Mouse (Mus musculus): Measurements from ENCODE around the gene Endou. TPM values are rescaled to one million over a fixed set of nuclear protein-coding genes. Genes with fewer than 3 reads are reported as not detected.
A peak's percentile ranks its signal among the peaks of the same experiment; 100 is the strongest.

The Endou gene
- polyA plus RNA-seq, 1 experiment from 2014 or later, result 0.19 TPM

DNA sequence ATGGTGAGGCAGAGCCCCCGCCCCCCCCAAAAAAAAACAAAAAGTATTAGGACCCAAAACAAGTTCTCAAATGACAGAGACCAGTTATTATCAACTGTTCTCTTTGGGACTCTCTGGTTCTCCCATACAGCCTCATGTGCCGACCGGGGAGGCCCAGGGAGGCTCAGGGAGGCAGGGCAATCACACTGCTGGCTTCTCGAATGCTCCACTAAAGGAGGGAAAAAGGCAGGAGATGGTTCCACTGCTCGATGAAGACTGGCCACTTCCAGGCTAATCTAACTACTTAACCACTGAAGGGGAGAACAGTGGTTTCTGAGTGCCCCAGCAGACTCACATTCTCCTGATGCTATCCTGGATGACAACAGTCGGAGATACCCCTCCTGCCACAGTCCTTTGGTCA is 18.6 kb downstream of the Endou start:
- ATAC-seq (ENCODE audit: insufficient number of reproducible peaks, insufficient read depth, low FRiP score, low read depth), result no peak

DNA sequence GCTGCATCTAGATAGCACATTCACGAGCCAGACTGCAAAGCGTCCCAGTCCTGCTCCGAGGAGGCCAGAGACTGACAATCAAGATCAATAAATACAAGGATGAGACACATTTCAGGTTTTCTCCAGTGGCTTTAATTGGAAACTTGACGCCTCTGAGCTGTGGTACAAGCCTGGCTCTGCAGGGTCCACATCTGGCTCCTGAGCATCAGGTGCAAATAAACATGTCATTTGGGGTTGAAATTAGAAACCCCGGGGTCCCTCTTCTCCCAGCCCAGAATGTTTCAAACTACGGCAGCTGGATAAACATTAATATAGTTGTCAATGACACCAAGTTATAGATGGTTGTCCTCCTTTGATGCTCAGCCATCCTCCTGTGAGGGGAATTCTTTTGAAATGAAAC is 20.2 kb downstream of the Endou start:
- no peak for ATAC-seq (ENCODE audit: insufficient number of reproducible peaks, insufficient read depth, low FRiP score, low read depth)
- H3K27ac ChIP-seq (replicated peaks in 1 of 2; ENCODE audit: control insufficient read depth in 1 of 2, insufficient read depth in 1 of 2, low read depth in 2 of 2, low read length in 2 of 2), result no peak overlapping the region
- H3K9me3 ChIP-seq (ENCODE audit: control insufficient read depth, low read length), result no peaks in the 10 kb centered on the region
- no peak overlapping the region for H3K4me2 ChIP-seq (ENCODE audit: low read length)
- WGBS, result 79% methylated on average over 6 of the region's 6 CpGs
- no peak overlapping the region for H3K4me3 ChIP-seq (ENCODE audit: control insufficient read depth in 1 of 2, insufficient read depth in 1 of 2, low read depth in 1 of 2, low read length in 2 of 2)
- H3K9ac ChIP-seq (ENCODE audit: low read length), result no peak overlapping the region
- no peaks in the 10 kb centered on the region for H3K27me3 ChIP-seq (ENCODE audit: control insufficient read depth, insufficient read depth, low read length)
- H3K4me1 ChIP-seq (ENCODE audit: control insufficient read depth in 2 of 2, insufficient read depth in 2 of 2, low read length in 2 of 2), result peaks cover 2 to 9% of the 10 kb centered on the region in 2 experiments; a peak in 3 of 4 replicates
- no peaks in the 10 kb centered on the region for H3K36me3 ChIP-seq (ENCODE audit: control insufficient read depth, insufficient read depth, low read length)

More for the DNA sequence above, 18.6 kb downstream of the Endou start:
- no peak overlapping the region for H3K9ac ChIP-seq (ENCODE audit: low read length)
- 60% methylated on average over 6 of the region's 6 CpGs for WGBS
- no peaks in the 10 kb centered on the region for H3K36me3 ChIP-seq (ENCODE audit: control insufficient read depth, insufficient read depth, low read length)
- H3K4me1 ChIP-seq (ENCODE audit: control insufficient read depth in 2 of 2, insufficient read depth in 2 of 2, low read length in 2 of 2), result peaks cover 4 to 10% of the 10 kb centered on the region in 2 experiments; a peak in 3 of 4 replicates
- no peak overlapping the region for H3K27ac ChIP-seq (replicated peaks in 1 of 2; ENCODE audit: control insufficient read depth in 1 of 2, insufficient read depth in 1 of 2, low read depth in 2 of 2, low read length in 2 of 2)
- no peak overlapping the region for H3K4me3 ChIP-seq (ENCODE audit: control insufficient read depth in 1 of 2, insufficient read depth in 1 of 2, low read depth in 1 of 2, low read length in 2 of 2)
- H3K27me3 ChIP-seq (ENCODE audit: control insufficient read depth, insufficient read depth, low read length), result no peaks in the 10 kb centered on the region
- H3K4me2 ChIP-seq (ENCODE audit: low read length), result no peak overlapping the region
- H3K9me3 ChIP-seq (ENCODE audit: control insufficient read depth, low read length), result no peaks in the 10 kb centered on the region

DNA sequence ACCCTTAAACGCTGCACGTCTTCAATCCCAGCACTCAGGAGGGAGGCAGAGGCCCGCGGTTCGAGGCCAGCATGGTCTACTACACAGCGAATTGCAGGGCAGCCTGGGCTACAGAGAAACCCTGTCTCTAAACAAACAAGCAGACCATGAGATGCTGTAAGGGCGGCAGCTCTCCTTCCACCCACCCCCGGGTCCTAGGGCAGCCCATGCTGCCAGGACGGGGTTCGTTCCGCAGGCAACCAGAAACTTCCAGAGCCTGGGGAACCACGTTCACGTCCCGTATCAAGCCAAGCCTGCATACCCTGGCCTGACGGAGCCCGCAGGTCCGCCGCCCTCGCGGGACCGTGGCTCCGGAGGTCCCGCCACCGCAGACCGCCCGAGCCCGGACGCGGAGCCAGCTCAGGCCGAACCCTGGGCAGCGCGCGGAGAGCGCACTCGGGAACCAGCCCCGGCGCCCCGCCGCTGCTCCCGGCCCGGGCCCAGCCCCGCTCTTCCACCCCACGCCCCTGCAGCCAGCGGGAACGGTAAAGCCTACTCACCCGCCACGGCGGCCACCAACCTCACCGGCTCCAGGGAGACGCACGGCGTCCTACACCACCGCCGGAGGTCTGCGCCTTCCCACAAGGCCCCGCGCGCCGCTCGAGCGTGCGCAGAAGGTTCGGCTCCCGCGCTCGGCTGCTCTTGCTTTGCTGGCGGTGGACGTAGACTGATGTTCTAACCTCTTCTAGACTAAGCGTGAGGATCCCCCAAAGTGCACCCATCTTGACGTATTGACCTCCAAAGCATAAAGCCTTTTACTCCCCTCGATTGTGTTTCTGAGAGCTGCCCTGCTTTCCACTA is 25.7 kb downstream of the Endou start, which contains the start of gene Rpap3:
Rpap3 (minus strand) TSS at position 615 of the 840 bp plus-strand sequence.
- Histone ChIP-seq H3K36me3 (ENCODE audit: control insufficient read depth, insufficient read depth, low read length) (peaks cover 25% of the 10 kb centered on the region), H3K27ac (replicated peaks in 1 of 2; ENCODE audit: control insufficient read depth in 1 of 2, insufficient read depth in 1 of 2, low read depth in 2 of 2, low read length in 2 of 2) (peak within 1 kb of the TSS; percentile 46 to 56; a peak in 3 of 4 replicates), H3K9me3 (ENCODE audit: control insufficient read depth, low read length) (no peaks in the 10 kb centered on the region), H3K4me2 (ENCODE audit: low read length) (peak within 1 kb of the TSS; percentile 89), H3K4me1 (ENCODE audit: control insufficient read depth in 2 of 2, insufficient read depth in 2 of 2, low read length in 2 of 2) (peaks cover 0 to 8% of the 10 kb centered on the region in 2 experiments; a peak in 1 of 4 replicates), H3K9ac (ENCODE audit: low read length) (peak within 1 kb of the TSS; percentile 88), H3K27me3 (ENCODE audit: control insufficient read depth, insufficient read depth, low read length) (no peaks in the 10 kb centered on the region), H3K4me3 (ENCODE audit: control insufficient read depth in 1 of 2, insufficient read depth in 1 of 2, low read depth in 1 of 2, low read length in 2 of 2) (peak within 1 kb of the TSS; percentile 72 to 80)
- under 1% methylated on average over 71 of the region's 71 CpGs for WGBS
- peak; percentile 75 for ATAC-seq (ENCODE audit: insufficient number of reproducible peaks, insufficient read depth, low FRiP score, low read depth)

DNA sequence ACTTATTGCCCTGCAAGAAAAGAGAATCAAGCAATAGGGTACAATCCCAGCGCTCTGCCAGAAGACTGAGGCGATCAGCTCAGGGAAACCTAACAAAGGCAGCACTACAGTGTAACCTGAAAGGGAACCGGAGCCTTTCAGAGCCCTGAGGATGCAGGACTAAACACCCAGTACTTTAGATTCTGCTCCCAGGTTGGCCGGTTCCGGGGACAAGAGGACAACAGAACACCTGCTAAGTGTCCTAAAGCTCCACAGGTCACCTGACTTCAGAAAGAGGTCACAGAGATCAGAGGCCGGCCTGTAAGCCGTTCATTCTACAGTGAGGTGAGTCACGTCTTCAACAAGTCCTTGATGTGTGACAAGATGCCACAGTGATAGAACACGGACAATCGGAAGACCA is 34.5 kb downstream of the Endou start:
- Histone ChIP-seq H3K36me3 (ENCODE audit: control insufficient read depth, insufficient read depth, low read length) (peaks cover 94% of the 10 kb centered on the region), H3K4me3 (ENCODE audit: control insufficient read depth in 1 of 2, insufficient read depth in 1 of 2, low read depth in 1 of 2, low read length in 2 of 2) (no peak overlapping the region), H3K4me1 (ENCODE audit: control insufficient read depth in 2 of 2, insufficient read depth in 2 of 2, low read length in 2 of 2) (no peaks in the 10 kb centered on the region), H3K27ac (replicated peaks in 1 of 2; ENCODE audit: control insufficient read depth in 1 of 2, insufficient read depth in 1 of 2, low read depth in 2 of 2, low read length in 2 of 2) (no peak overlapping the region), H3K9ac (ENCODE audit: low read length) (no peak overlapping the region), H3K9me3 (ENCODE audit: control insufficient read depth, low read length) (no peaks in the 10 kb centered on the region), H3K27me3 (ENCODE audit: control insufficient read depth, insufficient read depth, low read length) (no peaks in the 10 kb centered on the region), H3K4me2 (ENCODE audit: low read length) (no peak overlapping the region)
- 89% methylated on average over 10 of the region's 10 CpGs for WGBS
- ATAC-seq (ENCODE audit: insufficient number of reproducible peaks, insufficient read depth, low FRiP score, low read depth), result no peak

DNA sequence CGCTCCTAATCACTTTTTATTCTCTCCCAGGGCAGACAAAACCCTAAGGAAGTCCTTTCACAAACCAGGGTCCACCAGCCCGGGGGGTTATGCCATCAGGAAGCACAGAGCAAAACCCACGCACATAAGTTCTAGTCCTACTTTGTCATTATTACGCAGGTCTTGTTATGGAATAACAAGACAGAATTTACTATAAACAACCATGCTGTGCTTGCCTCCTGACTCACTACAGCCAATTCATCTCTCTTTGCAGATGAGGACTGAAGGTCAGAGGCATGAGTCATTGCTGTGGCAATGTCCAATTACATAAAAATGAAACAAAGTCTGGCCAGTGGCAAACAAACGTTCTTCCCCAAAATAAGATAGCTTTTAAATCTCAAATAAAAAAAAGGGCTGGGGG is 37.7 kb downstream of the Endou start:
- 91% methylated on average over 5 of the region's 5 CpGs for WGBS
- Histone ChIP-seq H3K27me3 (ENCODE audit: control insufficient read depth, insufficient read depth, low read length) (no peaks in the 10 kb centered on the region), H3K27ac (replicated peaks in 1 of 2; ENCODE audit: control insufficient read depth in 1 of 2, insufficient read depth in 1 of 2, low read depth in 2 of 2, low read length in 2 of 2) (no peak overlapping the region), H3K36me3 (ENCODE audit: control insufficient read depth, insufficient read depth, low read length) (peaks cover 87% of the 10 kb centered on the region), H3K4me1 (ENCODE audit: control insufficient read depth in 2 of 2, insufficient read depth in 2 of 2, low read length in 2 of 2) (no peaks in the 10 kb centered on the region), H3K9me3 (ENCODE audit: control insufficient read depth, low read length) (no peaks in the 10 kb centered on the region), H3K9ac (ENCODE audit: low read length) (no peak overlapping the region), H3K4me3 (ENCODE audit: control insufficient read depth in 1 of 2, insufficient read depth in 1 of 2, low read depth in 1 of 2, low read length in 2 of 2) (no peak overlapping the region), H3K4me2 (ENCODE audit: low read length) (no peak overlapping the region)
- no peak for ATAC-seq (ENCODE audit: insufficient number of reproducible peaks, insufficient read depth, low FRiP score, low read depth)

DNA sequence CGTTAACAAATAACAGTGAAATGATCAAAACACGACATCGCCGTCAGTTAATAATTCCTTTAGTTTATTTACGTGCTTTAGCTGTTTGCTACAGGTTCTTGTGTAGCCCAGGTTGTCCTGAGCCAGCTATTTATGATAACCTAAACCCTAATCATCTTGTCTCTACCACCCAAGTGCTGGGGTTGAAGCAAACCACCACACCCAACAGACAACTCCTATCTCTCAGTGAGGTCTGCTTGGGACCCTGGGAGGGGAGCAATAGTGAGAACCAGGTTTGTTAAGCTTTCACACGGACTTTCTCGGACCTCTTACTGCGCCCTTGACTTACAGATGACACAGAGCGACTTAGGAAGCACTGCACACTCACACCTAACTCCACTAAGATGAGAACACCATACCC is 47.0 kb downstream of the Endou start:
- Histone ChIP-seq H3K4me1 (ENCODE audit: control insufficient read depth in 2 of 2, insufficient read depth in 2 of 2, low read length in 2 of 2) (no peaks in the 10 kb centered on the region), H3K9me3 (ENCODE audit: control insufficient read depth, low read length) (no peaks in the 10 kb centered on the region), H3K27me3 (ENCODE audit: control insufficient read depth, insufficient read depth, low read length) (no peaks in the 10 kb centered on the region), H3K4me3 (ENCODE audit: control insufficient read depth in 1 of 2, insufficient read depth in 1 of 2, low read depth in 1 of 2, low read length in 2 of 2) (no peak overlapping the region), H3K27ac (replicated peaks in 1 of 2; ENCODE audit: control insufficient read depth in 1 of 2, insufficient read depth in 1 of 2, low read depth in 2 of 2, low read length in 2 of 2) (no peak overlapping the region), H3K36me3 (ENCODE audit: control insufficient read depth, insufficient read depth, low read length) (peaks cover 85% of the 10 kb centered on the region), H3K9ac (ENCODE audit: low read length) (no peak overlapping the region), H3K4me2 (ENCODE audit: low read length) (no peak overlapping the region)
- WGBS, result 93% methylated on average over 9 of the region's 9 CpGs
- no peak for ATAC-seq (ENCODE audit: insufficient number of reproducible peaks, insufficient read depth, low FRiP score, low read depth)

DNA sequence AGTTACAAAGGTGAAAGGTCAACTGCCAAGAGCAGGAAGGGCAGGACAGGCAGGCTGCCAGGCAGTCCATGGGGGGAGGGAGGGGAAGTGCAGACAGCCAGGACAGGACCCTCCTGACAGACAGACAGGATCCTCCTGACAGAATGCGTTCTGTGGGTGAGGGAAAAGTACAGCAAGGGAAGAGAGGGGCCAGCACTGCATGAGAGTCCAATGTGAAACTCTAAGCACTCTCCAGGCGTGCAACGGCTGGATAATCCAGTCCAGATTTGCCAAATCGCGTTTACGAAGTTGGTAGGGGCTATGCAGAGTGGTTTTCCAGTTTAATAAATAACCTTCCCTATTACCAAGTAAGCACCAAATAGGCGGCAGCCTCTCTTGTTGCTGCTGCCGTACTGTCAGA is 49.1 kb downstream of the Endou start:
- no peak for ATAC-seq (ENCODE audit: insufficient number of reproducible peaks, insufficient read depth, low FRiP score, low read depth)
- no peaks in the 10 kb centered on the region for H3K9me3 ChIP-seq (ENCODE audit: control insufficient read depth, low read length)
- H3K27ac ChIP-seq (replicated peaks in 1 of 2; ENCODE audit: control insufficient read depth in 1 of 2, insufficient read depth in 1 of 2, low read depth in 2 of 2, low read length in 2 of 2), result no peak overlapping the region
- H3K36me3 ChIP-seq (ENCODE audit: control insufficient read depth, insufficient read depth, low read length), result peaks cover 88% of the 10 kb centered on the region
- no peak overlapping the region for H3K9ac ChIP-seq (ENCODE audit: low read length)
- WGBS, result 81% methylated on average over 8 of the region's 8 CpGs
- H3K27me3 ChIP-seq (ENCODE audit: control insufficient read depth, insufficient read depth, low read length), result no peaks in the 10 kb centered on the region
- no peaks in the 10 kb centered on the region for H3K4me1 ChIP-seq (ENCODE audit: control insufficient read depth in 2 of 2, insufficient read depth in 2 of 2, low read length in 2 of 2)
- no peak overlapping the region for H3K4me3 ChIP-seq (ENCODE audit: control insufficient read depth in 1 of 2, insufficient read depth in 1 of 2, low read depth in 1 of 2, low read length in 2 of 2)
- no peak overlapping the region for H3K4me2 ChIP-seq (ENCODE audit: low read length)
